Mouse (Mus musculus) adrenal gland, adult 2 months (tissue): ENCODE measurements around the gene Art4. TPM values are rescaled to one million over a fixed set of nuclear protein-coding genes. Genes with fewer than 3 reads are reported as not detected.

Experiments used
- microRNA-seq, 2 experiments: library from miRNA; unstranded; fragments of <30 nt; microRNA quantifications; one replicate each; pipeline ENCODE4 v1.2.0; 2021
- polyA plus RNA-seq: library from polyadenylated mRNA; depleted of rRNA; stranded (reverse); fragments of >200 nt; gene quantifications from 2 replicates; pipeline ENCODE4 v1.2.3, GENCODE M21; 2012; rRNA removed
- total RNA-seq, 2 experiments: library from RNA; stranded (reverse); gene quantifications; 2 replicates each; pipeline ENCODE4 v1.2.3; 2021

The Art4 gene
- total and polyA plus RNA-seq, 3 experiments: 1.6 to 6.4 (median 4.8) TPM

Small RNAs within 50 kb of the gene (microRNA-seq; reads per million reads assigned to microRNA genes)
- 0 to 0.22 reads per million in 2 experiments for gene Gm44364

Other genes starting within 250 kb of the Art4 start
- 10 to 100 TPM; 43.6 to 48.3 TPM for gene Plbd1, start 195.8 kb downstream of the Art4 start, total RNA-seq
- 8.9 and 11.5 TPM in 2 replicates for gene Plbd1, start 195.8 kb downstream of the Art4 start, polyA plus RNA-seq
- not detected for gene Gucy2c, start 76.0 kb downstream of the Art4 start, total RNA-seq
- gene Gucy2c, start 76.0 kb downstream of the Art4 start, polyA plus RNA-seq: not detected in 2 replicates
- gene Hist4h4, start 53.3 kb downstream of the Art4 start, total RNA-seq: 10 to 100 TPM in 1 of 2 experiments, 1 to 10 TPM in 1; 6.3 to 11.6 TPM
- gene Hist4h4, start 53.3 kb downstream of the Art4 start, polyA plus RNA-seq: 0.25 and 0.34 TPM in 2 replicates
- 100 to 1,000 TPM; 168 to 169 TPM for gene H2afj, start 49.5 kb downstream of the Art4 start, total RNA-seq
- 593 and 681 TPM in 2 replicates for gene H2afj, start 49.5 kb downstream of the Art4 start, polyA plus RNA-seq
- gene BC049715, start 30.1 kb downstream of the Art4 start, total RNA-seq: 1 to 10 TPM in 1 of 2 experiments, under 1 TPM in 1; 0.41 to 1.1 TPM
- gene BC049715, start 30.1 kb downstream of the Art4 start, polyA plus RNA-seq: 0.21 and 0.71 TPM in 2 replicates
- gene Wbp11, start 29.5 kb downstream of the Art4 start, total RNA-seq: 10 to 100 TPM; 72.6 to 79.2 TPM
- gene Wbp11, start 29.5 kb downstream of the Art4 start, polyA plus RNA-seq: 47.4 and 55.0 TPM in 2 replicates
- gene Smco3, start 22.3 kb downstream of the Art4 start, total RNA-seq: under 1 TPM in 1 of 2 experiments, not detected in 1; 0.23 TPM
- gene Smco3, start 22.3 kb downstream of the Art4 start, polyA plus RNA-seq: not detected in 2 replicates
- gene Mgp, start 18.1 kb upstream of the Art4 start, total RNA-seq: 100 to 1,000 TPM; 171 to 192 TPM
- 227 and 304 TPM in 2 replicates for gene Mgp, start 18.1 kb upstream of the Art4 start, polyA plus RNA-seq
- gene Erp27, start 64.4 kb upstream of the Art4 start, total RNA-seq: not detected
- gene Erp27, start 64.4 kb upstream of the Art4 start, polyA plus RNA-seq: not detected in 2 replicates
- gene Pde6h, start 66.1 kb upstream of the Art4 start, total RNA-seq: 1 to 10 TPM in 1 of 2 experiments, not detected in 1; 1.7 TPM
- not detected in 2 replicates for gene Pde6h, start 66.1 kb upstream of the Art4 start, polyA plus RNA-seq
- gene Arhgdib, start 84.2 kb upstream of the Art4 start, total RNA-seq: 10 to 100 TPM; 24.7 to 32.7 TPM
- 10.5 and 12.1 TPM in 2 replicates for gene Arhgdib, start 84.2 kb upstream of the Art4 start, polyA plus RNA-seq